Mouse (Mus musculus): ENCODE data around the gene Mrpl45. TPM values are rescaled to one million over a fixed set of nuclear protein-coding genes. Genes with fewer than 3 reads are reported as not detected.

Gene Mrpl45
- total and polyA plus RNA-seq, 3 experiments: 106 to 153 (median 124) TPM

DNA sequence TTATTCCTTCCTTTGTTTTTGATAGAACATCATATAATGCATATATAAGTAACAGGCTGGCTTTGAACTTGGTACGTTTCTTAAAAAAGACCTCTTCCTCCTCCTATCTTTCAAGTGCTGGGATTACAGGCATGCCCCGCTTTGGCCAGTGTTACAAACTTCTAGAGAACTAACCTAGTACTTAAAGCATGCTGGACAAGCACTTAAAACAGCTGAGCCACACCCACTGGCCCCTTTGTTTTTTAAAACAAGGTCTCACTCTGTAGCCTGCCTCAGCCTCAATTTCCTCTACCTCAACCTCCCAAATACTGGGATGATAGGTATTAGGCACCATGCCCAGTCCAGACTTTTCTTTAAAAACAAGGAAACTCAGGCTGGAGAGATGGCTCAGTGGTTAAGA is 39.1 kb downstream of the Mrpl45 start:
- no peak overlapping the region for H3K4me3 ChIP-seq (replicated peaks in 1 of 3; ENCODE audit: low read depth in 2 of 3, low read length in 2 of 3, poor library complexity in 1 of 3)
- TF ChIP-seq ZMIZ1 (IDR thresholded peaks at IDR 0.05; ENCODE audit: low read depth, low read length): no peak
- no peak for TF ChIP-seq MAX (IDR thresholded peaks at IDR 0.05; ENCODE audit: low read length)
- no peak for TF ChIP-seq ZNF384 (IDR thresholded peaks at IDR 0.05; ENCODE audit: low read depth, low read length)
- no peak for TF ChIP-seq ZC3H11A (IDR thresholded peaks at IDR 0.05; ENCODE audit: low read depth, low read length)
- no peak for TF ChIP-seq TCF12 (IDR thresholded peaks at IDR 0.05; ENCODE audit: low read depth, low read length)
- no peak for TF ChIP-seq ZKSCAN1 (IDR thresholded peaks at IDR 0.05; ENCODE audit: borderline replicate concordance, low read depth, low read length)
- TF ChIP-seq PAX5 (IDR thresholded peaks at IDR 0.05; ENCODE audit: low read length): no peak
- no peak overlapping the region for H3K9ac ChIP-seq (ENCODE audit: insufficient read depth, low read depth)
- no peaks in the 10 kb centered on the region for H3K9me3 ChIP-seq (replicated peaks; ENCODE audit: low read length)
- no peak for DNase-seq (ENCODE audit: extremely low read depth)
- in situ Hi-C loops (cut with MboI; ENCODE audit: low pct_ligation_motif_present, low pct_unique_long_range_greater_than_20kb, low sequenced_read_pairs): no loop called here
- no peak overlapping the region for H3K27ac ChIP-seq (ENCODE audit: insufficient read depth, low read depth)
- H3K4me1 ChIP-seq (ENCODE audit: control insufficient read depth in 1 of 2, insufficient read depth in 2 of 2): no peaks in the 10 kb centered on the region; a peak in 2 of 4 replicates
- no peak overlapping the region for H3K4me2 ChIP-seq (ENCODE audit: insufficient read depth, low read depth, poor library complexity, severe bottlenecking)
- H3K27me3 ChIP-seq (replicated peaks): peaks cover 46% of the 10 kb centered on the region
- no peaks in the 10 kb centered on the region for H3K79me2 ChIP-seq (replicated peaks; ENCODE audit: control insufficient read depth, extremely low read depth, insufficient read depth, poor library complexity, severe bottlenecking)
- dilution Hi-C loops (cut with MboI; ENCODE audit: extremely low pct_ligation_motif_present, extremely low pct_unique_long_range_greater_than_20kb, low sequenced_read_pairs): no loop called here
- no peaks in the 10 kb centered on the region for H3K36me3 ChIP-seq (replicated peaks in 1 of 2; ENCODE audit: control insufficient read depth in 1 of 2, insufficient read depth in 1 of 2, low read length in 1 of 2)

- no peaks in the 10 kb centered on the region for H3K79me2 ChIP-seq (replicated peaks; ENCODE audit: control insufficient read depth, extremely low read depth, insufficient read depth, poor library complexity, severe bottlenecking)
- no peaks in the 10 kb centered on the region for H3K36me3 ChIP-seq (replicated peaks in 1 of 2; ENCODE audit: control insufficient read depth in 1 of 2, insufficient read depth in 1 of 2, low read length in 1 of 2)
- no peaks in the 10 kb centered on the region for H3K9me3 ChIP-seq (replicated peaks; ENCODE audit: low read length)
- DNase-seq (ENCODE audit: extremely low read depth): no peak
- H3K4me2 ChIP-seq (ENCODE audit: insufficient read depth, low read depth, poor library complexity, severe bottlenecking): no peak overlapping the region
- no peak overlapping the region for H3K4me3 ChIP-seq (replicated peaks in 1 of 3; ENCODE audit: low read depth in 2 of 3, low read length in 2 of 3, poor library complexity in 1 of 3)
- no peak overlapping the region for H3K9ac ChIP-seq (ENCODE audit: insufficient read depth, low read depth)
- H3K4me1 ChIP-seq (ENCODE audit: control insufficient read depth in 1 of 2, insufficient read depth in 2 of 2): no peaks in the 10 kb centered on the region; a peak in 1 of 4 replicates
- TF ChIP-seq NRF1 (IDR thresholded peaks at IDR 0.05; ENCODE audit: low read depth, low read length): no peak
- TF ChIP-seq KAT2A (IDR thresholded peaks at IDR 0.05; ENCODE audit: insufficient replicate concordance, low read length): no peak
- TF ChIP-seq MEF2A (IDR thresholded peaks at IDR 0.05; ENCODE audit: borderline replicate concordance, low read depth, low read length): no peak
- no peak for TF ChIP-seq MAFK (IDR thresholded peaks at IDR 0.05; ENCODE audit: insufficient replicate concordance, low read length)
- TF ChIP-seq TCF12 (IDR thresholded peaks at IDR 0.05; ENCODE audit: low read depth, low read length): no peak
- TF ChIP-seq ETS1 (conservative IDR thresholded peaks at IDR 0.05; ENCODE audit: low read depth, low read length): no peak
- TF ChIP-seq MXI1 (IDR thresholded peaks at IDR 0.05; ENCODE audit: low read depth, low read length): no peak
- no peak for TF ChIP-seq PAX5 (IDR thresholded peaks at IDR 0.05; ENCODE audit: low read length)
- TF ChIP-seq EP300 (IDR thresholded peaks at IDR 0.05; ENCODE audit: low read length): no peak
- TF ChIP-seq TBP (conservative IDR thresholded peaks at IDR 0.05; ENCODE audit: low read depth, low read length): no peak
- no peak for TF ChIP-seq MAZ (IDR thresholded peaks at IDR 0.05; ENCODE audit: low read depth, low read length)
- no peak for TF ChIP-seq RCOR1 (conservative IDR thresholded peaks at IDR 0.05; ENCODE audit: low read depth, low read length)
- no peak for TF ChIP-seq ZMIZ1 (IDR thresholded peaks at IDR 0.05; ENCODE audit: low read depth, low read length)
- TF ChIP-seq BHLHE40 (IDR thresholded peaks at IDR 0.05; ENCODE audit: low read depth, low read length): no peak
- in situ Hi-C loops (cut with MboI; ENCODE audit: low pct_ligation_motif_present, low pct_unique_long_range_greater_than_20kb, low sequenced_read_pairs) (no loop called here), dilution Hi-C loops (cut with MboI; ENCODE audit: extremely low pct_ligation_motif_present, extremely low pct_unique_long_range_greater_than_20kb, low sequenced_read_pairs) (no loop called here)
- no peak overlapping the region for H3K27ac ChIP-seq (ENCODE audit: insufficient read depth, low read depth)
- peaks cover 43% of the 10 kb centered on the region for H3K27me3 ChIP-seq (replicated peaks)
These were observed 39.7 kb downstream of the Mrpl45 start for GRCm38 (mm10) chr11:97355247-97355646.
